Mouse (Mus musculus): ENCODE data around the gene Lrch1.

Gene Lrch1

GRCm38 (mm10) chr14:74814848-74815789, 132.6 kb downstream of the Lrch1 start:
- no peak for DNase-seq (ENCODE audit: low spot score)

- no peak for DNase-seq (ENCODE audit: low spot score)
These were observed 136.1 kb downstream of the Lrch1 start for GRCm38 (mm10) chr14:74811617-74812016.

GRCm38 (mm10) chr14:74801961-74802360, 145.7 kb downstream of the Lrch1 start:
- DNase-seq (ENCODE audit: low spot score): no peak

DNA sequence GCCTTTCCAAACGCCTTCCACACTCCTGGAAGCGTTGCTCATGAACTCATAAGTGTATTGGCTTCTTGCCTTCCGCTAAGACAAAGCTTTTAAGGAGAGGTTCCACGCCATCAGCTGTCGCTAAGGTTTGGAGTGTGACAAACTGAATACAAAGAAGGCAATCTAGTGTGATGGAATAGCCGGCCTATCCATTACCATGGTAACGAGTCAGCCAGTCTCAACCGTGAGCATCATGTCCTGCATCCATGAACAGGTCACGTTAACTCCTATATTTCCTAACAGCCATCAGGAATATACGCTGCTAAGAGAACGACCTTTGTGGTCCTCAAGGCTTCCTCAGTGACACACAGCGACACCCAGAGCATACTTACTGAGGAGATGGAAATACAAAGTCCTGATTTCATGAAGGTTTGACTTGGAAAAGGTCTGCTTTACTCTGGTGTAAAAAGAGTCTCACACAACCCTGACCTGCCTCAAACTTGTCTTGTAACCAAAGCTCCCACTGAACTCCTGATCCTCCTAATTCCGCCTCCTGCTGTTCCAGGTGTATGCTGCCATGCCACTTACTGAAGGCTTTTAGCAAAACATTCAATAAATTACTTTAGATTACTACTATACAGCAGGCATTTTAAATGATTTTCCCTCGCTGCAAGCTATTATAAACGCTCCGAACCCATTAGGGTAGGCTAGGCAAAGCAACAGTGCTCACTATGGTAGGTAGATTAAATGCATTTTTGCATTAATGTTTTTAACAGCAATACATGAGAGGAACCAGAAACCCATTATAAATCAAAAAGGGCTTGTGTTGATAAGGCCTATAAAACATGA, 149.4 kb downstream of the Lrch1 start:
- no peak for DNase-seq (ENCODE audit: low spot score)

DNA sequence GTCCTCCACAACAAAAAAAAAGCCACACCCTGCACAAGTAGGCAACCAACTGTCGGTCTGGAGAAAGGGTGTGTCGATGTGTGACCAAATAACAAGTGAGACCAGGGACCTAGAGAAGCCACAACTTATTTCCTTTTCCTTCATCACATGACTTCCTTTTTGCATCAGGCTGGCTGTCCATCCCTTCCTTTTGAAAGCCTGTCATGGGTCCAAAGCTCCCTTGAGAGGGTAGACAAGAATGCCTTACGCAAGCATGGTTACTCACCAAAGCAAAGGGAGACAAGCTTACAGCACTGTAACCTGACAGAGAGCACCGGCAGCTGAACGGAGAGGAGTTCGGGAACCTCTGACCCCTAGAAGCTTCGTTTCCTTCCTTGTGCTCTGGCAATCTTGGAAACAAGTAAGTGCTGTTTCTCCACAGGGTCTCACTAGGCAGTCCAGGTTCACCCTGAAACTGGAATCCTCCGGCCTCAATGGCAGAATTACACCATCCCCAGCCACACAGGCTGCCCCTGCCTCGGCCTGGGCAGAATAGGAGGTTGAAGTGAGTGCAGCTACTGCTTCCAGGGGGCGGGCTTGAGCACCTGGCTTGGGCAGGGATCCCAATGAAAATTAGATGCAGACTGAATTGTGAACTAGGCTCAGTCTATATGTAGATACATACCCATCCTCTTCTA, 150.2 kb downstream of the Lrch1 start:
- no peak for DNase-seq (ENCODE audit: low spot score)

GRCm38 (mm10) chr14:74794931-74795330, 152.7 kb downstream of the Lrch1 start:
- DNase-seq (ENCODE audit: low spot score): no peak

- no peak for DNase-seq (ENCODE audit: low spot score)
These were observed 154.9 kb downstream of the Lrch1 start for GRCm38 (mm10) chr14:74792793-74793192.

- DNase-seq (ENCODE audit: low spot score): no peak
These were observed 157.1 kb downstream of the Lrch1 start for GRCm38 (mm10) chr14:74790535-74790934.

- DNase-seq (ENCODE audit: low spot score): peak; percentile 16
These were observed 158.9 kb downstream of the Lrch1 start for GRCm38 (mm10) chr14:74788766-74789165.

GRCm38 (mm10) chr14:74787717-74788116, 160.0 kb downstream of the Lrch1 start:
- no peak for DNase-seq (ENCODE audit: low spot score)

GRCm38 (mm10) chr14:74784243-74784934, 163.3 kb downstream of the Lrch1 start:
- DNase-seq (ENCODE audit: low spot score): no peak

DNA sequence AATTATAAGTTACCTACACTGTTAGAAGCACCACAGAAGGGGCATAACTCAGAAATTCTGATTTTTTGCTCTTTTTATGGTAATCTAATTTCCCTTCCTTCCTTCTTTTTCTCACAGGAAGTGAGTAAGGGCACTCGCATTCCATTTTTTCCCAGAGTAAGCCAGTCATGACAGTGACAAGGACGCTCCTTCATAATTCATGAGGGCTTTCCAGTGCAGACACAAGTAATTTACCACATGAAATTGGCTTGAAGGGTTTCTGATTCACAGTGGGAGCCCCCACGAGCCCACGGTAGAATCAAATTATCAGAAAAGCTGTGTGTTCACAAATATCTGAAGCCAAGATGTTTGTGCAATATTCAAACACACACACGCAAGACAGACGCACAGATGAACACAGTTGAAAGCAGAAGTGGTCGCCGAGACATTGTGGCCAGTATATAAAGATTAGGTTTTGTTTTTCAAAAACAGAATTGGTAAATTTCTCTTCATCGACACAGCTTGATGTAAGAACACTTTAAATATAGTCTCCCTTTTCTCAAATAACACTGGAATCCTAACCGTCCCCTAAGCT, 173.5 kb downstream of the Lrch1 start:
- DNase-seq (ENCODE audit: low spot score): peak; percentile 40

GRCm38 (mm10) chr14:74767892-74768291, 179.8 kb downstream of the Lrch1 start:
- no peak for DNase-seq (ENCODE audit: low spot score)

GRCm38 (mm10) chr14:74764191-74764918, 183.3 kb downstream of the Lrch1 start:
- DNase-seq (ENCODE audit: low spot score): peak; percentile 90

- no peak for DNase-seq (ENCODE audit: low spot score)
These were observed 210.8 kb downstream of the Lrch1 start for GRCm38 (mm10) chr14:74736850-74737249.

DNA sequence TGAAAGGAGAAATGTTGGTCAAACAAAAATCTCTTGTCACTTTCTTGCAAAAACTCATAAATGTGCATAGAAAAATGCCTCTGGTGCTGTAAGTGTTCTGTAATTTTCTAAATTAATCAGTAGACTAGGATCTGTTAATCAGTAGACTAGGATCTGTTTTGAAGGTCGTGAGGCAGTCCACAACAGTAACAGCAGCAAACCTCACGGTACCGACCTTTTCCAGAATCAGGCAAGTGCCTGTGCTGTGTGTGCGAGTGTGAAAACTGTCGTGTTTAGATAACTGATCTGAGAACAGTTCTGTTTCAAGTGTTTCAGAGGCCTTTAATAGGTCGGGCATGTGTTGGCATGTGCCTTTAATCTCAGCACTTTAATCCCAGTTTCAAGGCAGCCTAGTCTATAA, 212.2 kb downstream of the Lrch1 start:
- DNase-seq (ENCODE audit: low spot score): no peak

DNA sequence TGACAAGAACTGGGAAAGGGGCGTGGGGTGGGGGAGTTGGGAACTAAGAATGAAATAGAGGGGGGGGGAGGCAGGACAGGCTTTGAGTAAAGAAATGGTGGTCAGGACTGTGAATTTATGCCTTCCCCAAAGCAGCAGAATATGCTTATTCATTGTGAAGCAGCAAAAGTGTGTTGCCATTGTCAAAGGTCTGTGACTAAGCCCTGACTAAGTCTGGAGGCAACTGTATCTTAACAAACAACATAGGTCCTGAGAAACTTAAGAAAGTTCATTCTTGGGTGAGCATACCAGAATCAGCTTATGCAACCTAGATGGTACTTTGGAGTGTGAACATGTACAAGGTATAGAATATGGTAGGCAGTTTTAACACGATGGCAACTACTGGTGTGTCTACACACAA, 214.3 kb downstream of the Lrch1 start:
- DNase-seq (ENCODE audit: low spot score): no peak

GRCm38 (mm10) chr14:74732079-74732783, 215.4 kb downstream of the Lrch1 start, which contains the start of gene Esd:
TSS of gene Esd (plus strand) at chr14:74732297.
- peak; percentile 93 for DNase-seq (ENCODE audit: low spot score)

DNA sequence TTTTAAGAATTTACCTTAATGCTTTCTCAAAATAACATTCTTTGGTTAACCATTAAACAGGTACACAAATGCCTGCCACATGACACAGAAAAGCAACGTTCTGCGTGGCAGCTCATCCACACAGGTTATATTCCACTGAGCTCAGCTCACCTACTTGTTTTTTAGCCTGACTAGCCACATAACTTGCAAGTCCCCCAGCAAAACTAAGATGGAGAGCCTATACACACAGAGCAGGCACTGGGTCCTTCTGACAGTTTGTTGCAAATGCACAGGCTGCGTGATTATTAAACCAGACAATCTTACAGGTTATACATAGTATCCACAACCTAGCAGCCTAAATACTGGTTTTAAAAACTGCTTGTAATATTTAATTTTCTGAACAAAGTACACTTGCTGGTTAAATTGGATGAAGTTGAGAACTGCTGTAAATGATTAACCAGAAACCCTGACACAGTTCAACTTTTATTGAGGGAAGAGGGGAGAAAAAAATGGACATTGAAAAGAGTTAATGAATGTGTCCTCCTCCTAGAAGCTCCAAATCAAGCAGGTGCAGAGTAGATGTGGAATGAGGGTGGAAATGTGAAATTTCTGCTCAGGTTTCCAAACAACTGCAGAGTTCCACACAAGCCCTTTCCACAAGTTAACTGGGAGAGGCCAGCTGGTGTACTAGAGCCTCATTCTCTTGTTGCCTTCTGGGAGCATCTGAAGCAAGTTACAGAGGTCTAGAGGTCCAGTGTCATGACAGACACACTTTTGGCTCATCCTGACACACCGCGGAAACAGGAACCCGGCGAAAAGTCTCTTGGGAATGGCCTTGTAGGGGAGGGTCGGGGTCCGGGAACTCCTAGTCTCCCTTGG, 216.2 kb downstream of the Lrch1 start:
- DNase-seq (ENCODE audit: low spot score): no peak
